ENCODE assay signal across 19 mouse cellular contexts in genomic region chr9:48413591-48413990, GRCm38 (mm10).
"Had no signal": no experiment of that assay in that cellular context is flagged by ENCODE, and none has a peak within 500 bp of the region (broad histone marks: within the 10 kb centered on the region; RNA-seq: fewer than 3 reads in every experiment).

No protein-coding gene starts in this region.

- DNase-seq: kidney, adult 18-20 months; kidney, adult 9 months; kidney, postnatal 14 days; kidney, postnatal 4 days; left cerebral cortex, postnatal 4 days; liver, postnatal 0 days; lung, embryonic 14.5 days; right cerebral cortex, adult 18-20 months; right cerebral cortex, postnatal 14 days; right cerebral cortex, postnatal 4 days had no signal

- H3K27me3 ChIP-seq: limb, embryonic 12.5 days; limb, embryonic 15.5 days; midbrain, embryonic 12.5 days; midbrain, embryonic 15.5 days; neural tube, embryonic 12.5 days; neural tube, embryonic 15.5 days had no signal

- ATAC-seq: intestine, embryonic 16.5 days; liver, postnatal 0 days; lung, postnatal 0 days; midbrain, embryonic 15.5 days had no signal

- H3K4me1 ChIP-seq: limb, embryonic 15.5 days; midbrain, embryonic 12.5 days; midbrain, embryonic 15.5 days; neural tube, embryonic 12.5 days; neural tube, embryonic 15.5 days had no signal

- H3K4me3 ChIP-seq: limb, embryonic 12.5 days; limb, embryonic 15.5 days; midbrain, embryonic 12.5 days; midbrain, embryonic 15.5 days; neural tube, embryonic 12.5 days; neural tube, embryonic 15.5 days had no signal

- H3K36me3 ChIP-seq: limb, embryonic 12.5 days; limb, embryonic 15.5 days; midbrain, embryonic 12.5 days; midbrain, embryonic 15.5 days; neural tube, embryonic 12.5 days; neural tube, embryonic 15.5 days had no signal

- H3K27ac ChIP-seq: limb, embryonic 15.5 days; liver, embryonic 14.5 days; midbrain, embryonic 12.5 days; midbrain, embryonic 15.5 days; neural tube, embryonic 12.5 days; neural tube, embryonic 15.5 days had no signal
